Mouse (Mus musculus): ENCODE data around the gene Mylk4.
A peak's percentile ranks its signal among the peaks of the same experiment; 100 is the strongest.

Mylk4 gene

GRCm38 (mm10) chr13:32719284-32719683, 64.5 kb downstream of the Mylk4 start:
- no peak for ATAC-seq (ENCODE audit: insufficient number of reproducible peaks, low FRiP score, low TSS enrichment)

DNA sequence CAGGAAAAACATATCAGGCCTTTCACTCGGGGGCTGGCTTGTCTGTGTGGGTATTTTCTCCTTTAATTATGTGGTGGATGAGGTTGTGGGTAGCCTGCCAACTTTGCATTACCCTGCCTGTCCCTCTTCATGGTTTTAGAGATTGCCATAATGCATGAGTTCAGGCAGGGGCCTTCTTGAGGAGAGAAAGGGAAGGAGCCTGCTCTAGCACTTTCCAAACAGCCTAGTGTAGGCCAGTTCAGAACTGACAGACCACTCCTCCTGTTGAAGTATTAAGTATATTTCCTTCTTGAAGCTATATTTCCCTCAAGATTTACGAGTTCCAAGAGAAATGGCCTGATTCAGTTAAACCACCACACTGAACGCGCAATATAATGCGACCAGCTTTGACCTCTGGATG, 66.0 kb downstream of the Mylk4 start:
- ATAC-seq (ENCODE audit: insufficient number of reproducible peaks, low FRiP score, low TSS enrichment): no peak

DNA sequence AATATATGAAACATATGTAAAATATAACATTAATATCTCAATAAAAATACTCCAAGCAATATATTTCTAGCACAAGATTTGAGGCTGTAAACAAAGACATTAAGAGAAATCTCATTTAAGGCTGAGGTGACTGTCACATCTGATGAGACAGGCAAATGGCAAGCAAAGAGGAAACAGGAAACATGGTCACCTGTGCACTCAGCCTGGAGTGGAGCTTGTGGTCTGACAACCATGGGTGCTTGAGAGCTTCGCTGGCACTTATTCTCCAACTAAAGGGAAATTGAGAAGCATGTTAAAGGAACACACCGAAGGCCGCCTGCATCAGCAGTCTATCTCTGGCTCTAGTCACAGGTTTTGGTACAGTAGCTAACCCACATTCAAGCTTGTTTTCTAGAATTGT, 71.2 kb downstream of the Mylk4 start:
- no peak for ATAC-seq (ENCODE audit: insufficient number of reproducible peaks, low FRiP score, low TSS enrichment)

DNA sequence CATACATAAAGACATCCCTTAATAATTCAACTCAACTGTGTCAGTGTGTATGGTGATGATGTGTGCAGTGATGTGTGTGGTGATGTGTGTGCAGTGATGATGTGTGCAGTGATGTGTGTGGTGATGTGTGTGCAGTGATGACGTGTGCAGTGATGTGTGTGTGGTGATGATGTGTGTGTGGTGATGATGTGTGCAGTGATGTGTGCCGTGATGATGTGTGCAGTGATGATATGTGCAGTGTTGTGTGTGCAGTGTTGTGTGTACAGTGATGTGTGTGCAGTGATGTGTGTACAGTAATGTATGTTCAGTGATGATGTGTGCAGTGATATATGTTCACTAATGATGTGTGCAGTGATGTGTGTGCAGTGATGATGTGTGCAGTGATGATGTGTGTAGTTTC, 75.9 kb downstream of the Mylk4 start:
- ATAC-seq (ENCODE audit: insufficient number of reproducible peaks, low FRiP score, low TSS enrichment): no peak

DNA sequence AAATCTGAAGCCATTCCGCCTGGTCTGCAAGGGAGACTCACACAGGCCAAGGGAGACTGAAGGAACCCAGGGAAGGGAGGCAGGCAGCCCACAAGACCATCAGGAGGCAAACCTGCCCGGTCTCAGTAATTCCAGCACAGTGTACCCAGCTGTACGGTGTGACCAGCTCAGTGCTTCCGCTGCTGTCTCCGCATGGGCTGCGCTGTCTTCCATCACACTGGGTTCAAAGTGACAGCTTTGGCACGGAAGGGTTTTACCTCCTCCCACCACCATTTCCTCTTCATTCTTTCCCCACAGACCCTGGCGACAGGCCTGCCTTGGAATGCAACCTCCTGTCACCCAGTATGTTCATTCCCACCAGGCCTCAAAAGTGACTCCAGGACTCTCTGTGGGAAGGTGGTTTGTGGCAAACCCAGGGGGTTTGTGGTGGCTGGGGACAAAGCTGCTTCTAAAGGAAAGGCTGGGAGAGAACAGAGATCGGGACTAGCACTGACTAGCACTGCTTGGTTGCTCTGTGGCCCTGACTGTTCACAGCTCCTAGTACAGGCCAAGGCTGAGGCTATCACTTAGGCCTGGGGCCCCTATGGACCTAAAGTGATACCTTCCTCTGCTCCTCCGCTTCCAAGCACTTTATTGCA, 77.0 kb downstream of the Mylk4 start:
- ATAC-seq (ENCODE audit: insufficient number of reproducible peaks, low FRiP score, low TSS enrichment): no peak

- no peak for ATAC-seq (ENCODE audit: insufficient number of reproducible peaks, low FRiP score, low TSS enrichment)
Measured at GRCm38 (mm10) chr13:32705315-32705714, 78.4 kb downstream of the Mylk4 start.

DNA sequence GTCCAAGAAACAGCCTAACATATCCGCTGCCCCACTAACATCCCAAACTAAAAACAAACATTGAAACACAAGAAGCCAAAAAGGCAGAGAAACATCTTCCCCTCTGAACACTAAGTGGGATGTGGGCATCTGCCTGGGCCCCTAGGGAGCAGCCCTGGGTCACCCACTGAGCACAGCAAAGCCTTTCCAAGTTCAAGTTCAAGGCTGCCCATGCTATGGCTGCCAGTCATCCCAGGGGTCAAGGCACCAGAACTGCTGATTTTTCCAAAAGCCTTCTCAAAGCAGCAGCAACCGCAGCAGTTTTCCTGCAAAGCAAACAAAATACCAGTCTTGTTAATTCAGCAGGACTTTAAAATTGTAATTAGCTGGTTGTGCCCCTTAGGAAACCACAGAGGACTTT, 78.8 kb downstream of the Mylk4 start:
- no peak for ATAC-seq (ENCODE audit: insufficient number of reproducible peaks, low FRiP score, low TSS enrichment)

GRCm38 (mm10) chr13:32701564-32701963, 82.2 kb downstream of the Mylk4 start:
- ATAC-seq (ENCODE audit: insufficient number of reproducible peaks, low FRiP score, low TSS enrichment): no peak

GRCm38 (mm10) chr13:32699376-32699775, 84.4 kb downstream of the Mylk4 start:
- ATAC-seq (ENCODE audit: insufficient number of reproducible peaks, low FRiP score, low TSS enrichment): no peak

- ATAC-seq (ENCODE audit: insufficient number of reproducible peaks, low FRiP score, low TSS enrichment): no peak
Measured at GRCm38 (mm10) chr13:32698956-32699355, 84.8 kb downstream of the Mylk4 start.

DNA sequence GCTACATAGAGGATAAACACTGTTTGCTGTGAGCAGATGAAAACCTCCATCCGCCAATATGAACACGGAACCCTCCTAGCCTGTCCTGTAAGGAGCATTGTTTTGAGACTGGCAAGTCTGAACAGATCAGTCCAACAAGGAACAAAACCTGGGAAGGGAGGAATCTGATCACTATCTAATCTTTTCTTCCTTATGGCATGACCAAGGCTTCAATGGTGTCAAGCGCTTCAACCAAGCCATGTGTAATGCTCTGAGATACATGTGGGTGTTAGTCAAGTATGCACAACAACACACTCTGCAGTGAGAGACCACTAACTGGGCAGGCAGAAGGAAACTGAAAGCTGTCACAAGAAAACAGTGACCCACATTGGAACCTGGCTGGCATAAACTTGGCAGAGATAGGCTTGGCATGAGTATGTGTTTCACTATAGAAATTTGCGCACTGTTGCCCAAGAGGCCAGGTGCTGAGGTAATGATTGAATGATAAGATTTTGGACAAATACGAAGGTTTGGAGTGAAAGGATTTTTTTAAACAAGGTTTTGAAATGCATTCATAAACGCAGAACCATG, 89.8 kb downstream of the Mylk4 start:
- ATAC-seq (ENCODE audit: insufficient number of reproducible peaks, low FRiP score, low TSS enrichment): no peak

GRCm38 (mm10) chr13:32692563-32692962, 91.2 kb downstream of the Mylk4 start:
- no peak for ATAC-seq (ENCODE audit: insufficient number of reproducible peaks, low FRiP score, low TSS enrichment)

DNA sequence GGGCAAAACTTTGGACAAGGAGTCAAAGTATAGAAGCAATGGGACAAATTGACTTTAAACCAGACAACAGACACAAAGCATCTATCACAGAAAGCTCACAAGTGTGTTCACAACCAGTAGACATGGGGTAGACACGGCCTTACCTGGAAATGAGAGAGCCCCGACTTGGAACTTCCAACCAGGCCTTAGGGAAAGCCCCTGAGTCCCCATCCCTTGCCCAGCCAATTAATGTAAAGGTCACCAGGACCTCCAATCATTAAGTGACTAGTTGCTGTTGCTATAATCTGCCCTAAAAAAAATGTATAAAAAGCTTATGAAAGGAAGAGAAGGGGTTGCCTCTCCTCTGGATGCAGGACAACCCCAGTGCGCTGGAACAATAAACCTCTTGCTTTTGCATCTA, 93.5 kb downstream of the Mylk4 start:
- no peak for ATAC-seq (ENCODE audit: insufficient number of reproducible peaks, low FRiP score, low TSS enrichment)

- ATAC-seq (ENCODE audit: insufficient number of reproducible peaks, low FRiP score, low TSS enrichment): 0 out of 2 replicates have a peak, but pooled peaks have one; percentile 61
Measured at GRCm38 (mm10) chr13:32680868-32681515, 102.8 kb downstream of the Mylk4 start.

DNA sequence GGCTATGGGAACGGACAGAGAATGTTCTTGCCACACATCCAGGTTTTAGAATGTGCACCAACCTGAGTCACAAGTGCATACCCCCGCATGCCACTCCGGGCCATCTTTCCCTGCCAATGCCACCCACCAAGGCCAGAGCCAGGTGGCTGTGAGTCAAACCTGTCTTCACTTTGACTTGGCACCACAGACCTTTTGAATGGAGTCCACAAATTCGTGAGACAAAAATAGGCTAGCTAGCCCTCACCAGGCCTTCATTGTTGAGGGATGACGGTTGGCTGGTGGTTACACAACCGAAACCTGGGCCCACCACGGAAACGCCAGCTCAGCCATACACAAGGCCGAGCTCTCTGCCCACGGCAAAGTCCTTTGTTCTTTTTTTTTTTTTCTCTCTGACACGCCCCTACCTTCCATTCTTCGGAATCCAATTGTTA, 103.6 kb downstream of the Mylk4 start:
- no peak for ATAC-seq (ENCODE audit: insufficient number of reproducible peaks, low FRiP score, low TSS enrichment)

GRCm38 (mm10) chr13:32678998-32679397, 104.8 kb downstream of the Mylk4 start:
- ATAC-seq (ENCODE audit: insufficient number of reproducible peaks, low FRiP score, low TSS enrichment): no peak

GRCm38 (mm10) chr13:32670782-32671181, 113.0 kb downstream of the Mylk4 start:
- no peak for ATAC-seq (ENCODE audit: insufficient number of reproducible peaks, low FRiP score, low TSS enrichment)

DNA sequence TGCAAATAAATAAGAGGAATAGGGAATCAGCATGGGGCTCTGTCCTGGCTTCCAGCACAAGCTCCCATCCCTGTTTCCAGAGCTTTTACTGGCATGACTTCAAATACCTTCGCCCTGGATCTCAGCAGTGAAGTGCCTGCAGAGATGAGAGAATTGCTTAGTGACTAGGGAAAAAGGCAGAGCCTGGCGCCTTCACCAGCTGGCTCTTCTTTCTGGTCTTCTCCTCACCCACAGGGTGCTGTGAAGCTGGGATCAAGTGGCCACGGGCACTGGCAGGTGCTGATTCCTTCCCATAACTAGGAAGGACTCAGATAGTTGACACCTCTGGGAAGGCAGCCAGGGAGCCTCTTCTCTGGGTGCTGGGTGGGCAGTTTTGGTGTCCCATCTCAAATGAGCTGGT, 115.5 kb downstream of the Mylk4 start:
- no peak for ATAC-seq (ENCODE audit: insufficient number of reproducible peaks, low FRiP score, low TSS enrichment)

DNA sequence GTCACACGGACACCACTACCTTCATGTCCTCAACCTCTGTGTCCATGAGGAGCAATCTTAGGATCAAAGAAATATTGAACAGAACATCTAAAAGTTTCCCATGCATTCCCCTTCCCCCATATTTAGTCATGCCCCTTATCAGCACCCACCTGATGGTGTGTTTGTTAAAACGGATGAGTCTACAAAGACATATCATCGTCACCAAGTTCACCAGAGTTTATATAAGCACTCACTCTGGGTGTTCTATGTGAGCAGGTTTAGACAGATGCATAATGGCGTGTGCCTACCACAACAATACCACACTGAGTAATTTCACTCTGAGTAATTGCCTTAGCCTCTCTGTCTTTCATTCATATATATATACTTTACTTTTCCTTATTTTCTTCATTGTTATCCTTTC, 116.4 kb downstream of the Mylk4 start:
- no peak for ATAC-seq (ENCODE audit: insufficient number of reproducible peaks, low FRiP score, low TSS enrichment)

DNA sequence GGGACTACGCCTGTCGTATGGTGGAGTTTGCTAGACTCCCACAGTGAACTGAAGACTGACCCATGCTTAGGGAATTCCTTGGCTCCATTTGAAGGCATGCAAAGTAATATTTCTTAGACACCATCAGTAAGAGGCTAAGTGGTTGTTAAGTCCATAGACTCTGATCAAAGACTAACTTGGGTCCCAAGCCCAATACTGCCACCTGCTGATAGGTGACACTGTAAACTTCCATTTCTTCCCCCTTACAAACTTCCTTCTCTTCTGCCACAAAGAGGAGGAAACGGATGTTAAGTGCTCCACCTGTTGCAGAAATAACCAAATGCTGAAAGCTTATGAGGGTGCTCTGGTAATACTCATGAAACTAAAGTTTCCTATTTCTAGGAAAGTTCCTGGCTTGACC, 121.7 kb downstream of the Mylk4 start:
- no peak for ATAC-seq (ENCODE audit: insufficient number of reproducible peaks, low FRiP score, low TSS enrichment)

GRCm38 (mm10) chr13:32660294-32660693, 123.5 kb downstream of the Mylk4 start:
- no peak for ATAC-seq (ENCODE audit: insufficient number of reproducible peaks, low FRiP score, low TSS enrichment)

GRCm38 (mm10) chr13:32659271-32659670, 124.5 kb downstream of the Mylk4 start:
- no peak for ATAC-seq (ENCODE audit: insufficient number of reproducible peaks, low FRiP score, low TSS enrichment)

All from cerebellum, adult (tissue).